Mouse (Mus musculus) stomach, embryonic 14.5 days (tissue): ENCODE data around the gene 4930550C14Rik. TPM values are rescaled to one million over a fixed set of nuclear protein-coding genes. Genes with fewer than 3 reads are reported as not detected.

Experiments
- ATAC-seq: fragments of 200-750 bp; cut with Nextera tagmentation; 2 replicates; pipeline ENCODE4 v1.8.0; 2017; ENCODE audit warnings: low read depth, moderate TSS enrichment; ENCODE audit not compliant: insufficient number of reproducible peaks, insufficient read depth, low FRiP score
- H3K27ac ChIP-seq: fragments of 300-500 bp; sonication (generic); 2 replicates; pipeline ENCODE4 v1.5.1; 2014; ENCODE audit warnings: mild to moderate bottlenecking, low read length, moderate library complexity, mixed read lengths
- H3K27me3 ChIP-seq: fragments of 300-500 bp; sonication (generic); 2 replicates; pipeline ENCODE4 v1.6.1; 2014; ENCODE audit warnings: low read length, control low read depth, mixed read lengths; ENCODE audit not compliant: control insufficient read depth, insufficient read depth
- H3K36me3 ChIP-seq: fragments of 300-500 bp; sonication (generic); 2 replicates; pipeline ENCODE4 v1.6.1; 2014; ENCODE audit warnings: mild to moderate bottlenecking, control low read depth, low read length, moderate library complexity, mixed read lengths; ENCODE audit not compliant: control insufficient read depth, insufficient read depth
- H3K4me1 ChIP-seq: fragments of 300-500 bp; sonication (generic); 2 replicates; pipeline ENCODE4 v1.6.1; 2014; ENCODE audit warnings: low read length, control low read depth, mixed read lengths; ENCODE audit not compliant: control insufficient read depth, insufficient read depth
- H3K4me2 ChIP-seq: fragments of 300-500 bp; sonication (generic); replicated peaks from 2 replicates; pipeline ENCODE4 v1.6.1; 2014; ENCODE audit warnings: low read depth, low read length, control low read depth
- H3K4me3 ChIP-seq: fragments of 300-500 bp; sonication (generic); 2 replicates; pipeline ENCODE4 v1.5.1; 2014; ENCODE audit warnings: low read depth, low read length, control low read depth
- H3K9ac ChIP-seq: fragments of 300-500 bp; sonication (generic); replicated peaks from 2 replicates; pipeline ENCODE4 v1.6.1; 2014; ENCODE audit warnings: low read depth, mild to moderate bottlenecking, control low read depth, low read length, moderate library complexity, mixed read lengths
- H3K9me3 ChIP-seq: fragments of 300-500 bp; sonication (generic); 2 replicates; pipeline ENCODE4 v1.6.1; 2016; ENCODE audit warnings: low read depth, low read length, control low read depth; ENCODE audit not compliant: control insufficient read depth
- WGBS: fragments of 180-500 bp; shearing (Covaris S2); extraction: QIAGEN DNeasy Blood & Tissue Kit; methylation state at CpG from one replicate; pipeline ENCODE4 v1.1.7; 2014; 5-methylcytosine and 5-hydroxymethylcytosine counted together
- polyA plus RNA-seq: library from polyadenylated mRNA; unstranded; fragments of >200 nt; fragmentation: Nextera tagmentation; extraction: Ambion mirVana; gene quantifications from 2 replicates; pipeline ENCODE4 v1.2.1, GENCODE M21; 2014

Gene 4930550C14Rik
- polyA plus RNA-seq, 1 experiment from 2014 or later, result 0.61 TPM

DNA sequence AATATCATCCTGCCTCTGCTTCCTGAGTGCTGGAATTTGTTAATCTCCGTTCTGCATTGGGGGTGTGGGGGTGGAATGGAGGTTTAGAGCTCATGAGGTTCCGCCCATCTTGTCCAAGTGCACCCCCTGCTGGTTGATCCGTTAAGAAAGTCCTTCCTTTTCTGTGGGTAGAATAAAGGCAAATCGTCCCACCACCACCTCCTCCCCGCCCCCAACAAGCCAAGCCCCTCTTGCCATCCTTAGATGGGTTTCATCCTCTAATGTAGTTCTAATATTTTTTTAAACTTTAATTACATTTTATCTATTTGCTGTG lies 3.8 kb upstream of the 4930550C14Rik start:
- Histone ChIP-seq H3K4me1 (0 out of 2 replicates have a peak, but pooled peaks cover 5% of the 10 kb centered on the region), H3K9me3 (no peaks in the 10 kb centered on the region), H3K4me3 (no peak overlapping the region), H3K27me3 (no peaks in the 10 kb centered on the region), H3K36me3 (no peaks in the 10 kb centered on the region; the same call in 1 of the 2 replicates), H3K4me2 (no peak overlapping the region), H3K9ac (no peak overlapping the region), H3K27ac (no peak overlapping the region)
- WGBS, result 14% methylated on average over 5 of the region's 5 CpGs
- ATAC-seq, result no peak

DNA sequence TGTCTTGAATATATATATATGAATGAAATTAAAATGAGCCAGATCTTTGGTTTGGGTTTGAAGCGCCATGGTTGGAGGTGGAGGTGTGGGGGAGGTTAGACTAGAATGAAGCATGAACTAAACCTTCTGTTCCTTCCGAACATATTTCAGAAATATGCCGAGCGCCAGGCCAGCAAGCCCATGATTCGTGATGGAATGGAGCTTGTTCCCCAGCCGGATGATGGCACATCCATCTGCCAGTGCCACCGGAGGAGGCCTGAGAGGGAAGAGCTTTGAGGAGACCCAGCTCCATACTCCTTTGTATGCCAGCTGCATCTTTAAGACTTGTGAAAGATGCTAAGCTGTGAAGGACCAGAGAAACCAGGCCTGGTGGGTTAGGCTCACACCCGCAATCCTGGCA lies 2.6 kb upstream of the 4930550C14Rik start:
- Histone ChIP-seq H3K4me2 (no peak overlapping the region), H3K27me3 (no peaks in the 10 kb centered on the region), H3K9me3 (no peaks in the 10 kb centered on the region), H3K4me3 (no peak overlapping the region), H3K9ac (no peak overlapping the region), H3K27ac (no peak overlapping the region), H3K36me3 (no peaks in the 10 kb centered on the region; the same call in 1 of the 2 replicates), H3K4me1 (0 out of 2 replicates have a peak, but pooled peaks cover 5% of the 10 kb centered on the region)
- no peak for ATAC-seq
- 93% methylated on average over 8 of the region's 8 CpGs for WGBS

DNA sequence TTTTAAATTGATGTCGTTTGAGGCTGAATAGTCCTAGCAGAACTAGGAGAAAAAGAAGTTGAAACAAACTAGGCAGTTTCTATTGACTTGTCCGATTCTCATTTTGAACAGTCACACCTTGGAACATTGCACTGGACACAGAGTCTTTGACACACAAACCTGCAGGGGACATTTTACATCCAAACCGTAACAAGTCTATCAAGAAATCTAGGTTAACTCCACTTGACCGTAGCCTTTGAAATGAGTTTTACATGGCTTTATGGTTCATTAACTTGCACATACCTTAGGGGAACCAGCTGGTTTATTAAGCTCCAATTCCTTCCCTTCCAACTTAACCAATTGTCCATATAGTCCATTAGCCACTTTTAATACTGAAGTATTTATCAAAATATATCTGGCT lies 1.4 kb upstream of the 4930550C14Rik start:
- no peak for ATAC-seq
- H3K27ac ChIP-seq, result no peak overlapping the region
- no peak overlapping the region for H3K4me3 ChIP-seq
- H3K9me3 ChIP-seq, result no peaks in the 10 kb centered on the region
- no peak overlapping the region for H3K4me2 ChIP-seq
- H3K4me1 ChIP-seq, result 0 out of 2 replicates have a peak, but pooled peaks cover 8% of the 10 kb centered on the region
- no peak overlapping the region for H3K9ac ChIP-seq
- WGBS, result 92% methylated on average over 4 of the region's 4 CpGs
- no peaks in the 10 kb centered on the region for H3K27me3 ChIP-seq
- H3K36me3 ChIP-seq, result no peaks in the 10 kb centered on the region; the same call in 1 of the 2 replicates

DNA sequence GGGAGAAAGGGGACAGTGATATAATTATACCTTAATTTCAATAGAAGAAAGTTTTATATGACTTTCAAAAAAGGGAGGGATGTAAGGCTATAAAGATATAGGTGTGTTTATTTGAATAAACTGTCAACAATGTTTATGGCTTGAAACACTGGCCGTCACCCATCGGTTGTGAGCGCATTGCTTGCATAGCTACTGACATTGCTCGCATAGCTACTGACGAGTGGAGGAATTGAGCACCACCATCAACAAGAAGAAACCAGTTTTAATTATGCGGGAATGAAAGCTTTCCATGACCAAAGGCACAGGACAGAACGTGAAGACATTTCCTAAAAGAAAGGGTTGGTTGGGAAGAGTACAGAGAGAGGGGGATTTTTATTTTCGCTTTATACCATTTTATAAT lies 979 bp upstream of the 4930550C14Rik start:
- Histone ChIP-seq H3K9me3 (no peaks in the 10 kb centered on the region), H3K4me2 (no peak overlapping the region), H3K27me3 (no peaks in the 10 kb centered on the region), H3K27ac (no peak overlapping the region), H3K36me3 (no peaks in the 10 kb centered on the region; the same call in 1 of the 2 replicates), H3K9ac (no peak overlapping the region), H3K4me3 (no peak overlapping the region), H3K4me1 (0 out of 2 replicates have a peak, but pooled peaks cover 8% of the 10 kb centered on the region)
- no peak for ATAC-seq
- WGBS, result 84% methylated on average over 8 of the region's 8 CpGs

DNA sequence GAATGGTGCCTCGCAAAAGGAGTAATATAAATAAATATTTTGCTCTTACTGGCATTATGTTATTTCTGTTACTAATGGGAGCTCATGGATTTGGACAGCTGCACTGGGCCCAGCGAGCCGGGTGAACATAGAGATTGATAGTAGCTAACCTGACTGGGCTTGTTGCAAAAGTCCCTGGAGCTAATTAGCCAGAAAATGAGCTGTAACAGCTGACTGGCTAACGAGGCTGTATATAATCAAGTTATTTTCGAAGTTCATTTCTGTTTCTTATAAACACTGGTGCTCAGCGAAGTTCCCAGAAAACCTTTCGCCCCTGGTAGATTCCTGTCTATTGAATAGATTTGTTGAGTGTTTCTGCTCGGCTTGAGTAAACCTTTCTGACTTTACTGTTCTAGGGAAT lies 866 bp downstream of the 4930550C14Rik start:
- Histone ChIP-seq H3K27me3 (no peaks in the 10 kb centered on the region), H3K4me1 (0 out of 2 replicates have a peak, but pooled peaks cover 8% of the 10 kb centered on the region), H3K4me2 (peak overlapping the region; percentile 30), H3K9ac (no peak overlapping the region), H3K27ac (peak overlapping the region; percentile 18; the same call in 1 of the 2 replicates), H3K9me3 (no peaks in the 10 kb centered on the region), H3K36me3 (no peaks in the 10 kb centered on the region), H3K4me3 (no peak overlapping the region)
- 64% methylated on average over 8 of the region's 8 CpGs for WGBS
- ATAC-seq, result no peak

DNA sequence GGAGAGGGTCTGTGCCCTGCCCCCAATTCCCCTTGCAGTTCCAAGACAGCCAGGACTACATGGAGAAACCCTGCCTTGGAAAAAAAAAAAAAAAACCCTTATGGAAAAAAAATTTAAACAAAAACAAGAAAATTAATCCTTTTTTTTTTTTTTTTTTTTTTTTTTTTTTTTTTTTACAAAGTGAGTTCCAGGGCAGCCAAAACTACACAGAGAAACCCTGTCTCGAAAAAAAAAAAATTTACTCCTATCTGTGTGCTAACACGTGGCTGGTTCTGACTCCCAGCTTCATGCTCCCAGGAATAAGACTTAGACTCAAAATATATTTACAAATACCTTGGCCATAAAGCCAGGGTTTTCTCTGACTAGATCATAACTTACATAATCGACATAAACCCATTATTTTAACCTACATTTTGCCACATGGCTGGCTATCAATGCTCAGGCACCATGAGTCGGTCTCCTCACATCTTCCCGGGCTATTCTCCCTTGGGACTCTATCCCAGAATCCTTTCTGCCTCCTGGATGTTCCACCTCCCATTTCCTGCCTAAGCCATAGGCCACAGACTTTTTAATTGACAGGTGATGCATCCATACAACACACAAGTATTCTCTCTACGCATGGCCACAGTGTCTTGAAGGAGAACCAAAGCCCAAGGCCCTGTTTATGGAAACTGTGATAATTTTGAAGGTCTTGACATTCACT lies 2.1 kb downstream of the 4930550C14Rik start:
- 83% methylated on average over 6 of the region's 6 CpGs for WGBS
- no peak overlapping the region for H3K4me2 ChIP-seq

DNA sequence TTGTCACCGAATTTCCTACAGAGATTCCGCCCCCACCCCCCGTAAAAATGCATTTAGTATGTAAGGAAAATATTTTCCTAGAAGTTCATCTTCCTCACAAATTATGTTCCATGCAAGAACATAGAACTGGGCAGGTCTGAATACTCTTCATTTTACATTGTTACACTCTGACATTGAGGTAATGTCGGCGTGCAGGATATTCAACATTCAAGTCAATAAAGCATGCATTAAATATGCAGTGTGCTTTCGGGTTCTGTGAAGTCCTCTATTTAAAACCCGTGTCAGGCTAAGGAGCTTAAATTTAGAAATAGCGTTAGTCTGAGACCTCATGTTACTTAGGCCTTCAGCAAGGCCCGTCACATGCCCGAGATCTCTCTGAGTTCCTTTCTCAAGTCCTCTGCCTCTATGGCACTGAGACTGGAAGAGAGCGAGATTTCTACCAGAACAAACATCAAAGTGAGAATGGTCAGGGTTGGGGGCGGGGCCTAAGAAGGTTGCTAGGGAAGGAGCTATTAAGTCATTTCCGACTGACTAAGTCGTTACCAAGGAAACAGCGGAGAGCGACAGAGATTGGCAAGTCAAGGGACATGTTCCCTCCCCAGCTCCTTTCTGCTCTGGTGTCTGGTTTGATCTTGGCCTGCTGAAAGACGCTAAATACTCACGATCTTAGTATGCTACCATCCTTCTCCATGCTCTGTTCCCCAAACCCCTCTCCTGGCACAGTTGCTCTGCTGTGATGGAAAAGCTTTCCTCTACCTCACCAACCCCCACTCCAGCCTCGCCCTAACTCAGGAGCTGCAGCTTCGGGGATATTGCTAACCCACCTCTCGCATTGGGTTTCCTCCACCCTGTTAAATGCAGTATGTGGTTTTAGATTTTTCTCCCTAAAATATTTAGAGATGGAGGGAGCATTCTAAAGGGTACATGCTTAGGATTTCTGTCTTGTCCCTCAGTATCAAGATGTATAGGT lies 2.9 kb downstream of the 4930550C14Rik start:
- WGBS, result 24% methylated on average over 21 of the region's 21 CpGs
- H3K4me1 ChIP-seq, result 0 out of 2 replicates have a peak, but pooled peaks cover 8% of the 10 kb centered on the region
- H3K27ac ChIP-seq, result peak overlapping the region; percentile 44; the same call in 1 of the 2 replicates
- no peaks in the 10 kb centered on the region for H3K27me3 ChIP-seq
- H3K4me2 ChIP-seq, result peak overlapping the region; percentile 53
- no peaks in the 10 kb centered on the region for H3K36me3 ChIP-seq
- ATAC-seq, result peak; percentile 83
- peak overlapping the region; percentile 34 for H3K4me3 ChIP-seq
- H3K9me3 ChIP-seq, result no peaks in the 10 kb centered on the region
- H3K9ac ChIP-seq, result peak overlapping the region; percentile 33; the same call in 1 of the 2 replicates

More for the DNA sequence above, 2.1 kb downstream of the 4930550C14Rik start:
- Histone ChIP-seq H3K4me1 (0 out of 2 replicates have a peak, but pooled peaks cover 8% of the 10 kb centered on the region), H3K4me3 (no peak overlapping the region), H3K9me3 (no peaks in the 10 kb centered on the region), H3K9ac (no peak overlapping the region), H3K36me3 (no peaks in the 10 kb centered on the region), H3K27ac (no peak overlapping the region; the same call in 1 of the 2 replicates), H3K27me3 (no peaks in the 10 kb centered on the region)
- no peak for ATAC-seq

DNA sequence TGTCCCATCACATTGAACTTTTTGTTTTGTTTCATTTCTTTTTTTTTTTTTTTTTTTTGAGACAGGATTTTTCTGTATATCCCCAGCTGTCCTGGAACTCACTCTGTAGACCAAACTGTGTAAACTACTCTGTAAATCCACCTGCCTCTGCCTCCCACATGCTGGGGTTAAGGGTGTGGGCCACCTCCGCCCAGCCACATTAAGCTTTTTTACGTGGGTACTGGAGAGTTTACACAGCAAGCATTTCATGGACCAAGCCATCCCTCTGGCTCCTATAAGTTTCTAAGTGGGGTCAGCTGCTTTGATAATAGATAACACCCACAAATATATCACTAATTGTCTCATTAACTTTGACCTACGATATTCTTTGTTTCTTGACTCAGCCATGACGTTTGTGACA lies 6.4 kb downstream of the 4930550C14Rik start:
- no peaks in the 10 kb centered on the region for H3K9me3 ChIP-seq
- ATAC-seq, result no peak; the same call in 1 of the 2 replicates
- H3K4me2 ChIP-seq, result no peak overlapping the region
- no peak overlapping the region for H3K9ac ChIP-seq
- no peaks in the 10 kb centered on the region for H3K27me3 ChIP-seq
- H3K4me3 ChIP-seq, result no peak overlapping the region
- no peak overlapping the region for H3K27ac ChIP-seq
- H3K36me3 ChIP-seq, result no peaks in the 10 kb centered on the region
- H3K4me1 ChIP-seq, result 0 out of 2 replicates have a peak, but pooled peaks cover 3% of the 10 kb centered on the region
- 64% methylated on average over 4 of the region's 4 CpGs for whole genome bisulfite sequencing
